Mouse (Mus musculus) limb, embryonic 13.5 days (tissue): ENCODE measurements around the gene Bnipl. TPM values are rescaled to one million over a fixed set of nuclear protein-coding genes. Genes with fewer than 3 reads are reported as not detected.
A peak's percentile ranks its signal among the peaks of the same experiment; 100 is the strongest.

Experiments
- ATAC-seq: fragments of 200-750 bp; cut with Nextera tagmentation; 2 replicates; pipeline ENCODE4 v1.8.0; 2017; ENCODE audit warnings: low read depth, moderate number of reproducible peaks, moderate TSS enrichment; ENCODE audit not compliant: low FRiP score
- H3K27ac ChIP-seq: fragments of 300-500 bp; sonication (generic); 2 replicates; pipeline ENCODE4 v1.5.1; 2015; ENCODE audit warnings: inconsistent platforms, mild to moderate bottlenecking, moderate library complexity
- H3K27me3 ChIP-seq: fragments of 300-500 bp; sonication (generic); 2 replicates; pipeline ENCODE4 v1.6.1; 2015; ENCODE audit warnings: mild to moderate bottlenecking, inconsistent platforms
- H3K36me3 ChIP-seq: fragments of 300-500 bp; sonication (generic); 2 replicates; pipeline ENCODE4 v1.6.1; 2015; ENCODE audit warnings: inconsistent platforms, mild to moderate bottlenecking, moderate library complexity
- H3K4me1 ChIP-seq: fragments of 300-500 bp; sonication (generic); 2 replicates; pipeline ENCODE4 v1.6.1; 2015; ENCODE audit warnings: inconsistent platforms
- H3K4me2 ChIP-seq: fragments of 300-500 bp; sonication (generic); replicated peaks from 2 replicates; pipeline ENCODE4 v1.6.1; 2015; ENCODE audit warnings: inconsistent platforms, mild to moderate bottlenecking, moderate library complexity
- H3K4me3 ChIP-seq: fragments of 300-500 bp; sonication (generic); 2 replicates; pipeline ENCODE4 v1.5.1; 2015; ENCODE audit warnings: moderate library complexity, mild to moderate bottlenecking, inconsistent platforms
- H3K9ac ChIP-seq: fragments of 300-500 bp; sonication (generic); 2 replicates; pipeline ENCODE4 v1.6.1; 2015; ENCODE audit warnings: mild to moderate bottlenecking, inconsistent platforms
- H3K9me3 ChIP-seq: fragments of 300-500 bp; sonication (generic); 2 replicates; pipeline ENCODE4 v1.6.1; 2016; ENCODE audit warnings: inconsistent platforms
- WGBS: fragments of 180-500 bp; shearing (Covaris S2); methylation state at CpG from one replicate; pipeline ENCODE4 v1.1.7; 2015; 5-methylcytosine and 5-hydroxymethylcytosine counted together
- polyA plus RNA-seq: library from polyadenylated mRNA; unstranded; fragments of >200 nt; fragmentation: Nextera tagmentation; extraction: Ambion mirVana; gene quantifications from 2 replicates; pipeline ENCODE4 v1.2.1, GENCODE M21; 2015

The Bnipl gene
- polyA plus RNA-seq, 1 experiment from 2014 or later = 2.5 TPM

DNA sequence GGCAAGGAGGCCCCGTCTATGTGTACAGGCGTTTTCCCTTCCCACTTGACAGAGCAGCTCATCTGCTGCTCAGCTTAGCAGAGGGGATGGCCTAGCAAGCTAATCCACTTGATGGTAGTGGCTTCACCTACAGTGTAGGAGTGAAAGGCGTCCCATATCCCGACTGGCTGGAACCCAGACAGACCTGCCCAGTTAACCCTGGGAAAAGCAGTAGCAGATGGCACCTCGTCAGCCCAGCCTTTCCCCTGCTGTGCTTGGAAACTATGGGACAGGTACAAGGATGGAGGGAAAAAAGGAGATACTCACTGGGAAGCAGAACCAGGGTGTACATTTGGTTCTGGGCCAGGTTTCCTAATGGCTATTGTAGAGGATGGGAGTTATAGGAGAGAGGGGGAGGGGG, 632 bp downstream of the Bnipl start:
- 67% methylated on average over 5 of the region's 5 CpGs for WGBS
- Histone ChIP-seq H3K27me3 (no peaks in the 10 kb centered on the region), H3K9me3 (no peaks in the 10 kb centered on the region), H3K36me3 (peaks cover 42% of the 10 kb centered on the region), H3K4me2 (no peak overlapping the region), H3K4me1 (0 out of 2 replicates have a peak, but pooled peaks cover 7% of the 10 kb centered on the region), H3K27ac (no peak overlapping the region), H3K4me3 (no peak overlapping the region), H3K9ac (no peak overlapping the region)
- ATAC-seq = no peak

DNA sequence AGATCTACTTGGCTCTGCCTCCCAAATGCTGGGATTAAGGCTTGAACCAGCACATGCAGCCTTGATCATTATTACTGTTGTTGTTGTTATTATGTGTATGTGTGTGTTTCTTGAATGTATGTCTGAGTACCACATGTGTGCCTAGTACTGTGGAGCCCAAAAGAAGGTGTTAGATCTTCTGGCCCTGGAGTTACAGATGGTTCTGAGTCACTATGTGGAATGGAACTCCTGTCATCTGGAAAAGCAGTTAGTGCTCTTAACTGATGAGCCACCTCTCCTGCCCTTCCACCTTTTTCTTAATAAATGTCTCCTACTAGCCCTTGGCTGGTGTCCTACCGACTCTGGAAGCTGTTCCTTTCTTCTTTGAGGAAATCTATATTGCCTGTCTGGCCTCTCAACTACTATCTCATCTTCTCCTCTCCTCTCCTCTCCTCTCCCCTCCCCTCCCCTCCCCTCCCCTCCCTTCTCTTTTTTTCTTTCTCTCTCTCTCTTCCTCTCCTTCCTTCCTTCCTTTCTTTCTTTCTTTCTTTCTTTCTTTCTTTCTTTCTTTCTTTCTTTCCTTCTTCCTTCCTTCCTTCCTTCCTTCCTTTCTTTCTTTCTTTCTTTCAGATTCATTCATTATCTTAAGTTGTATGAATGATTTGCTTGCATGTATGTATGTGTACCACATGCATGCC, 3.2 kb downstream of the Bnipl start:
- Histone ChIP-seq H3K4me2 (no peak overlapping the region), H3K4me3 (no peak overlapping the region), H3K9ac (no peak overlapping the region), H3K9me3 (no peaks in the 10 kb centered on the region), H3K27me3 (no peaks in the 10 kb centered on the region), H3K4me1 (0 out of 2 replicates have a peak, but pooled peaks cover 7% of the 10 kb centered on the region), H3K36me3 (peaks cover 21% of the 10 kb centered on the region), H3K27ac (no peak overlapping the region)
- no peak for ATAC-seq
- 78% methylated on average over 1 of the region's 1 CpGs for WGBS

DNA sequence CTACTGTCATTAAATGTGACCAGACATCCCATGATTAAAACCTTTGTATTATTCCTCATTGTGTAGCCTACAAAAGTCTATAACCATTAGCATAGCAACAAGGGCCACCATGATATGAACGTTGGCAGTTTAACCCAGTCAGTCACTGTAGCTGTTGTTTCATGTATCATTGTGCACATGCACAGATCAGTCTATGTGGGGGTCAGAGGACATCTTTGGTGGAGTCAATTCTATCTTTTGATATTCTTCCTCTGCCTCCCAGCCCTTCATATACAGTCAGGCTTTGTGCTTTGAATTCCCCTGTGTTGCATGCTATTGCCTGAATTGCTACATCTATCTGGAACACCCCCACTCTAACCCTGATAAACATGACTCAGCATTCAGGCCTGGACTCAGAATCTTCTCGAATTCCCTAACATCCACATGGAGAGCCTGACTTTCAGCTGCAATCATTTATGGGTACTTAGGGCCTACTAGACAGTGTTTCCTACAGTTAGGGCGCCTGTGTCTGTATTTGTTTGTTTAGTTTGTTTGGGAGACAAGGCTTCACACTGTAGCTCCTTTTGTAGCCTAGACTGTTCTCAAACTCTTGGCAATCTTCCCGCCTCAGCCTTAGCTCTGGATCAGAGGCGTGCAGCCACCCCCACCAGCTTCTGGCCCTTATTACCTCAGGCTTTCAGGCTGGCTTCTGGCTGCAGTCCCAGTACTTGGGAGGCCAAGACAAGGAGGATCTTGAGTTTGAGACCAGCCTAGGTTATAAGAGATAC, 4.3 kb downstream of the Bnipl start:
- 84% methylated on average over 5 of the region's 5 CpGs for WGBS
- no peak for ATAC-seq

DNA sequence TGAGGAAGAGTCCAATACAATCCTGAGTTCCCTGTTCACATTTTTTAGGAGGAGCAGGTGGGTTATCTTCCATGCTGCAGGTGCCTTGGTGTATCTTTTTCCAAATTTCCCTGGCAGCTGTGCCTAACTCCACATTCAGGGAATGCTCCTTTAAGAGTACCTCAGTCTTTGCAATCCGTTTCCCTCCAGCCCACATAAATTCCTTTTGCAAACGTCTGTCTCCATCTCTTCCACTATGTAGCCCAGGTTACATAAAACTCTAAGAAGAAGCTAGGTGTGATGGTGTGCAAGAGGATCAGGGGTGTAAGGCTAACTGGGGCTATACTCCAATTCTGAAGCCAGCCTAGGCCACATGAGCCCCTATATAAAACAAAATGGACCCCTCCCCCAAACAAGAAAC, 7.9 kb downstream of the Bnipl start:
- H3K27ac ChIP-seq = no peak overlapping the region
- no peaks in the 10 kb centered on the region for H3K27me3 ChIP-seq
- H3K36me3 ChIP-seq = peaks cover 17% of the 10 kb centered on the region
- no peak overlapping the region for H3K4me2 ChIP-seq
- no peak overlapping the region for H3K9ac ChIP-seq
- no peak overlapping the region for H3K4me3 ChIP-seq
- H3K9me3 ChIP-seq = no peaks in the 10 kb centered on the region
- ATAC-seq = no peak
- WGBS = 67% methylated on average over 2 of the region's 2 CpGs
- H3K4me1 ChIP-seq = peaks cover 8% of the 10 kb centered on the region; the same call in 1 of the 2 replicates

More for the DNA sequence above, 4.3 kb downstream of the Bnipl start:
- H3K27me3 ChIP-seq = no peaks in the 10 kb centered on the region
- H3K9me3 ChIP-seq = no peaks in the 10 kb centered on the region
- peaks cover 13% of the 10 kb centered on the region for H3K36me3 ChIP-seq
- H3K9ac ChIP-seq = no peak overlapping the region
- H3K4me1 ChIP-seq = 0 out of 2 replicates have a peak, but pooled peaks cover 7% of the 10 kb centered on the region
- H3K4me3 ChIP-seq = no peak overlapping the region
- no peak overlapping the region for H3K4me2 ChIP-seq
- no peak overlapping the region for H3K27ac ChIP-seq

DNA sequence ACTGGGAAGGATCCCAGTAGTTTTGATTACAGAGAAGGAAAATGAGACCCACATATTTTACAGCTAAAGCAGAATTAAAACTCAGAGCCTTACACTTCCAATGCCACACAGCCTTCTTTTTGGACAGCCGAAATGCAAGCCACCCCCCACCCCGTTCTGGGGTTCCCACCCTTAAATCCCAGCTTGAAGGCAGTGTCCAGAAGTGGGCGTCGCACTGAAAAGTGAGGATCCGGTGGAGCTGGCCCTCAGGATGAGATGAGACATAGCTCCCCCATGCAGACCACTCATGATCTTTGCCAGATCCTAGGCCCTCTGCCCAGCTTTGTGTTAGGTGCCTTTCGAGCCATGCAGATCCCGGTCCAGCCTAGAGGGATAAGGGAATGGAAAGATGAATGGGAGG, 9.5 kb downstream of the Bnipl start, which contains the start of gene Gm128:
Gene Gm128, minus strand, starts transcription at position 101 of the 400 bp plus-strand sequence.
- Histone ChIP-seq H3K9me3 (no peaks in the 10 kb centered on the region), H3K4me2 (peak within 1 kb of the TSS; percentile 46), H3K4me3 (peak within 1 kb of the TSS; percentile 7; the same call in 1 of the 2 replicates), H3K27me3 (no peaks in the 10 kb centered on the region), H3K4me1 (peaks cover 8% of the 10 kb centered on the region; the same call in 1 of the 2 replicates), H3K36me3 (peaks cover 25% of the 10 kb centered on the region), H3K27ac (no peak within 1 kb of the TSS), H3K9ac (peak within 1 kb of the TSS; percentile 21)
- ATAC-seq = no peak
- WGBS = 83% methylated on average over 7 of the region's 7 CpGs

DNA sequence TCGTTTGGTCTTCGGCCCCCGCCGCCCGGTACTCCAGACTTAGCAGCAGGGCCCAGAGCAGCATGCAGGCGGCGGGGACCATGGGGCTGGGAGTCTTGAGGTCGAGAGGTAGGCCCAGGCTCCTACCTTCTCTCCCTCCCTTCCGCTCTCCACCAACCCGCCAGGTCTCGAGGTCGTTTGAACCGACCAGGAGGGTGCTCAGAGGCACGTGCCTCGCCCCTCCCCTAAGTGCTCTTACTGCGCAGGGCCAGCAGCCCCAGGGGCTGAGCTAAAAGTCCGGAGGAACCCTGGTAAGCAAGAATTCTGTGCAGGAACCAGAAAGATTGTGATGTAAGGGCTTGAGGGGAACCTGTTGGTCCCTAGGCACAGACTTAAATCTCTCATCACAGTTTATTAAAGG, 10.1 kb downstream of the Bnipl start:
- ATAC-seq = 0 out of 2 replicates have a peak, but pooled peaks have one; percentile 8
- H3K4me3 ChIP-seq = peak overlapping the region; percentile 7; the same call in 1 of the 2 replicates
- WGBS = 28% methylated on average over 16 of the region's 17 CpGs

DNA sequence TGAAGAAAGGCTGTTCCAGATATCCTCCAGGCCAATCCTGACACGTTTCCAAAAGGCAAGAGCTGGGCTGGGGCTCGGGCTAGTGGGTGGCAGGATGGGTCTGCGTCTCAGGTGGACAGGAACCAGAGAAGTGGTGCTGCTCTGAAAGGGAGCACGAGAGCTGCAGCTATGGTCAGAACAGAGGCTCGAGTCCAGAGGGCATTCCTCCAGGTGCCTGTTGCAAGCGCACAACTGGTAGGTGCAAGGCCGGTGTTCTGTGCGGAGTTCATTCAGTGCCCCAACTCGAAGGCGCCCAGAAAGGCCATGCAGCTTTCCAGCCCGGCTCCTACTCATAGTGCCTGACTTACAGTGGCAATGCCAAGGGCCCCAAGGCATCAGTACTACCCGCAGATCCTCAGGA, 11.0 kb downstream of the Bnipl start:
- Histone ChIP-seq H3K4me1 (peaks cover 8% of the 10 kb centered on the region; the same call in 1 of the 2 replicates), H3K36me3 (peaks cover 34% of the 10 kb centered on the region), H3K4me3 (no peak overlapping the region), H3K27me3 (no peaks in the 10 kb centered on the region), H3K27ac (no peak overlapping the region), H3K9ac (no peak overlapping the region), H3K4me2 (no peak overlapping the region), H3K9me3 (no peaks in the 10 kb centered on the region)
- 86% methylated on average over 12 of the region's 12 CpGs for WGBS
- no peak for ATAC-seq

More for the DNA sequence above, 10.1 kb downstream of the Bnipl start:
- Histone ChIP-seq H3K4me1 (peaks cover 8% of the 10 kb centered on the region; the same call in 1 of the 2 replicates), H3K4me2 (peak overlapping the region; percentile 46), H3K27ac (no peak overlapping the region), H3K36me3 (peaks cover 31% of the 10 kb centered on the region), H3K9ac (peak overlapping the region; percentile 21), H3K9me3 (no peaks in the 10 kb centered on the region), H3K27me3 (no peaks in the 10 kb centered on the region)

DNA sequence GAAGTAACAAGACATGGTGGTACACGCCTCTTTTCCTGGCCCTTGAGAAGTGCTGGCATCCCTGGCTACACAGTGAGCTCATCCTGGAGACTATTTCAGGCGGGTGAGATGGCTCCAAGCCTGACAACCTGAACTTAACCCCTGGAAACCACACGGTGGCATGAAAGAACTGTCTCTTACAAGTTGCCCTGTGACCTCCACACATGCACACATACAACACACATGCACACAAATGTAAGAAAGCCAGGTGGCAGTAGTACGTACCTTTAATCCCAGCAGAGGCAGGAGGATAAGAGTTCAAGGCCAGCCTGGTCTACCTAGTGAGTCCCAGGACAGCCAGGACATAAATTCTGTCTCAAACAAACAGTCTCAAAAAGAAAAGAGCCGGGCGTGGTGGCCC, 12.0 kb downstream of the Bnipl start:
- WGBS = 86% methylated on average over 6 of the region's 6 CpGs
- Histone ChIP-seq H3K9ac (no peak overlapping the region), H3K36me3 (peaks cover 44% of the 10 kb centered on the region), H3K27me3 (no peaks in the 10 kb centered on the region), H3K4me2 (no peak overlapping the region), H3K9me3 (no peaks in the 10 kb centered on the region), H3K4me3 (no peak overlapping the region), H3K4me1 (peaks cover 8% of the 10 kb centered on the region; the same call in 1 of the 2 replicates), H3K27ac (no peak overlapping the region)
- no peak for ATAC-seq

DNA sequence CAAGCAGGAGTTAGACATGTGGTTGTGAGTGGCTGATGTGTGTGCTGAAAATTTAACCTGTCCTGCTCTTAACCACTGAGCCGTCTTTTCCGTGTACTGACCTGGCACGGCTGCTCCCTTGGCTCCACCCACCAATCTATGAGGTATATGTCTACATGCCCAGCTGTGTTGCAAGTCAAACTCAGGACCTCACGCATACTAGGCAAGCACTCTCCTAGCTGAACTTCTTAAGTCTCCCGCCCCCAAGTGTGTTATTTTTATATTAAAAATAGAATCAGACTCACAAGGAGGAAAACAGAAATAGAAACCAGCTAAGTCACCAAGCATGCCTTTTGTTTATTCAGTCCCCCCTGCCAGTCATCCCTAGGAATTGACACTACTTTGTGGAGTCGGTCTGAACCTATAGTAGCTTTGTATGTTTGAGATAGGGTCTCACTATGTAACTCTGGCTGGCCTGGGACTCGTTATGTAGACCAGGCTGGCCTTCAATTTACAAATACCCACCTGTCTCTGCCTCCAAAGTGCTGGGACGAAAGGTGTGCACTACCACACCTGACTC, 13.4 kb downstream of the Bnipl start:
- peaks cover 8% of the 10 kb centered on the region; the same call in 1 of the 2 replicates for H3K4me1 ChIP-seq
- no peak overlapping the region for H3K4me2 ChIP-seq
- H3K36me3 ChIP-seq = peaks cover 58% of the 10 kb centered on the region
- no peak for ATAC-seq
- no peaks in the 10 kb centered on the region for H3K9me3 ChIP-seq
- WGBS = 91% methylated on average over 8 of the region's 8 CpGs
- H3K27me3 ChIP-seq = no peaks in the 10 kb centered on the region
- H3K9ac ChIP-seq = no peak overlapping the region
- no peak overlapping the region for H3K27ac ChIP-seq
- H3K4me3 ChIP-seq = no peak overlapping the region

DNA sequence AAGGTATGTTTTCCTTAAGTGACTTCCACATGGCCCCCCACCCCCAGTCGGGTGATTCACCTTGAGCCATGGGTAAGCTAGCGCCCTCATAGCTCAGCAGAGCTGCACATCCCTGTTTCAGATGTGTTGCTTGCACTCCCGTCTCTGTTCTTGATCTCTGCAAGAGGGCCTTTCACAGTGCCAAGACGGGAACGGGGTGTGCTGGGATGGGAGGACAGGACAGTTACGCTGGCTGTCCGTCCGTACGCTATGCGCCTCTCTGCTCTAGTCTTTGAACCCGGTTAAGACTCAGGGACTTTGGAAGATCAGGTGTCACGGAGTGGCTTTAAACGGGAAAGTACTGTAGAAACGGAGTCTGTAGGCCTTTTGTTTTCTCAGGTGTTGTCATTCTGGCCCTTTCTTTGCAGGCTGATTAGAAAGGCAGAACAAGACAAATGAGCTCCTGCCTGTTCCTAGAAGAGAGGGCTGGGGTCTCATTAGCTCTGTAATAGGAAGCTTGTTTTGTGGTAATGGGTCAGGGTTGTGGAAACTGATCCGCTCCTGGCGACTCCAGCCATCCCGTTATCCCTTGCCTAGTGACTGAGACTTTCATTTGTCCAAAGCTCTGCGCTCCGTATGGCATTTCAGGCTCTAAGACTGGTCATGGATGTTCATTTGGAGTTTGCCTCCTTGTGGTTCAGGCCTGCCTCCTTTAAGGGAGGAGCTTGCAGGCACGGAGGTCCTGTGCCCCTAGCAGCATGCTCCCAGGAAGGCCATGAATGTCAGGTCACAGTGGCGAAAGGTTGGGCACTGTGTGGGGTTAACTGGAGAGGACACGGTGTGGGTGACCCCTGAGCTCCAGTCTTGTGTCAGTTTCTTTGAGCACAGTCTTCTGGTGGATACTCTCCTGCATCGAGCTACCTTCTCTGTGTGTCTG, 15.3 kb downstream of the Bnipl start:
- ATAC-seq = no peak
- Histone ChIP-seq H3K27ac (no peak overlapping the region), H3K27me3 (no peaks in the 10 kb centered on the region), H3K9ac (no peak overlapping the region), H3K4me2 (no peak overlapping the region), H3K9me3 (no peaks in the 10 kb centered on the region), H3K36me3 (peaks cover 75% of the 10 kb centered on the region), H3K4me3 (no peak overlapping the region), H3K4me1 (peaks cover 15% of the 10 kb centered on the region)
- whole genome bisulfite sequencing = 75% methylated on average over 23 of the region's 23 CpGs

DNA sequence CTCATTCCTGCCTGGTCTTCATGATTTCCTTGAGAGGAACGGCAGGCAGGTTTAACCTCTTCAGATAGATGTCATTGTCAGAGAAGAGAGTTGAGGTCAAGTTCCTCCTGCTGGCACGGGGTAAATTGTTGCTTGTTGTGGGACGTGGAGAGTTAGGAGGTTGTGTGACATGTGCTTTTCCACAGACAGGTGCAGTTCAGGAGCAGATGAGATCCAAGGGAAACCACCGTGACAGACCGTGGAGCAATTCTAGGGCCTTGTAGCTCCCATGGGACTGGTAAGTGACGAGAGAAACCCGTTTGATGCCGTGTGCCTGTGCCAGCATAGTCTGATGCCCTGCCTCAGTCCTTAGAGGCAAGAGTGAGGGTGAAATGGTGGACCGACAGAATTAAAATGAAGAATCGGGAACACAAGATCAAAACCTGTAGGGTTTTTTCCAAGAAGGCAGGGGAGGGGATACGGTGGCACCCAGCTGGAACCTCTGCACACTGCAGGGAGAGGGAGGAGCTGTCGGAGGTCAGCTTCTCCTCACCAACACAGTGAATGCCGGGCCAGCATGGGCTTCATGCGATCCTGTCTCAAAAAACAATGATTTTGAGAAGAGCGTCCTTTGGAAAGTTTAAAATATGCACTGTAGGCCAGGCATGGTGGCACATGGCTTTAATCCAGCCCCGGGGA, 17.6 kb downstream of the Bnipl start:
- H3K4me3 ChIP-seq = no peak overlapping the region
- H3K27me3 ChIP-seq = no peaks in the 10 kb centered on the region
- no peak overlapping the region for H3K27ac ChIP-seq
- no peak overlapping the region for H3K9ac ChIP-seq
- no peaks in the 10 kb centered on the region for H3K9me3 ChIP-seq
- peaks cover 21% of the 10 kb centered on the region for H3K4me1 ChIP-seq
- no peak for ATAC-seq
- H3K36me3 ChIP-seq = peaks cover 75% of the 10 kb centered on the region
- H3K4me2 ChIP-seq = no peak overlapping the region
- WGBS = 90% methylated on average over 16 of the region's 16 CpGs
